Mouse (Mus musculus): ENCODE measurements around the gene Tsc2. TPM values are rescaled to one million over a fixed set of nuclear protein-coding genes. Genes with fewer than 3 reads are reported as not detected.

Tsc2 gene
- polyA plus RNA-seq, 1 experiment from 2014 or later: 18.6 TPM

GRCm38 (mm10) chr17:24565092-24565491 lies 67.3 kb downstream of the Tsc2 start:
- ATAC-seq (ENCODE audit: low read depth) (no peak), DNase-seq (no peak)
- Histone ChIP-seq H3K9me3 (replicated peaks) (no peaks in the 10 kb centered on the region), H3K9ac (no peak overlapping the region), H3K4me1 (replicated peaks) (peaks cover 24% of the 10 kb centered on the region), H3K4me3 (replicated peaks) (no peak overlapping the region), H3K36me3 (peaks cover 19% of the 10 kb centered on the region), H3K4me2 (no peak overlapping the region), H3K27ac (no peak overlapping the region), H3K27me3 (no peaks in the 10 kb centered on the region)
- WGBS (ENCODE audit: insufficient replicate concordance): 70% methylated on average over 3 of the region's 3 CpGs

GRCm38 (mm10) chr17:24564422-24564821 lies 68.0 kb downstream of the Tsc2 start:
- H3K4me2 ChIP-seq: no peak overlapping the region
- no peak overlapping the region for H3K27ac ChIP-seq
- no peaks in the 10 kb centered on the region for H3K27me3 ChIP-seq
- peaks cover 26% of the 10 kb centered on the region for H3K4me1 ChIP-seq (replicated peaks)
- H3K36me3 ChIP-seq: peaks cover 12% of the 10 kb centered on the region
- no peak overlapping the region for H3K9ac ChIP-seq
- ATAC-seq (ENCODE audit: low read depth) (no peak), DNase-seq (no peak)
- WGBS (ENCODE audit: insufficient replicate concordance): 66% methylated on average over 4 of the region's 4 CpGs
- no peaks in the 10 kb centered on the region for H3K9me3 ChIP-seq (replicated peaks)
- no peak overlapping the region for H3K4me3 ChIP-seq (replicated peaks)

GRCm38 (mm10) chr17:24563638-24564037 lies 68.8 kb downstream of the Tsc2 start:
- WGBS (ENCODE audit: insufficient replicate concordance): 47% methylated on average over 5 of the region's 5 CpGs
- Histone ChIP-seq H3K27me3 (no peaks in the 10 kb centered on the region), H3K4me3 (replicated peaks) (no peak overlapping the region), H3K9ac (no peak overlapping the region), H3K36me3 (peaks cover 7% of the 10 kb centered on the region; the same call in 1 of the 2 replicates), H3K27ac (no peak overlapping the region), H3K4me1 (replicated peaks) (peaks cover 34% of the 10 kb centered on the region), H3K4me2 (no peak overlapping the region), H3K9me3 (replicated peaks) (no peaks in the 10 kb centered on the region)
- no peak for ATAC-seq (ENCODE audit: low read depth)
- no peak for DNase-seq

- peaks cover 37% of the 10 kb centered on the region for H3K4me1 ChIP-seq (replicated peaks)
- no peaks in the 10 kb centered on the region for H3K27me3 ChIP-seq
- H3K4me3 ChIP-seq (replicated peaks): no peak overlapping the region
- H3K4me2 ChIP-seq: no peak overlapping the region
- DNase-seq: no peak
- no peak for ATAC-seq (ENCODE audit: low read depth)
- H3K9ac ChIP-seq: no peak overlapping the region
- H3K9me3 ChIP-seq (replicated peaks): no peaks in the 10 kb centered on the region
- peaks cover 4% of the 10 kb centered on the region; the same call in 1 of the 2 replicates for H3K36me3 ChIP-seq
- no peak overlapping the region for H3K27ac ChIP-seq
- 66% methylated on average over 2 of the region's 2 CpGs for WGBS (ENCODE audit: insufficient replicate concordance)
These were observed 70.8 kb downstream of the Tsc2 start for GRCm38 (mm10) chr17:24561592-24561991.

- H3K4me1 ChIP-seq (replicated peaks): peaks cover 38% of the 10 kb centered on the region
- no peaks in the 10 kb centered on the region for H3K9me3 ChIP-seq (replicated peaks)
- WGBS (ENCODE audit: insufficient replicate concordance): 71% methylated on average over 5 of the region's 5 CpGs
- no peak overlapping the region; the same call in 1 of the 2 replicates for H3K27ac ChIP-seq
- ATAC-seq (ENCODE audit: low read depth) (no peak), DNase-seq (no peak)
- no peak overlapping the region for H3K4me3 ChIP-seq (replicated peaks)
- peaks cover 4% of the 10 kb centered on the region; the same call in 1 of the 2 replicates for H3K36me3 ChIP-seq
- no peak overlapping the region for H3K4me2 ChIP-seq
- no peak overlapping the region for H3K9ac ChIP-seq
- H3K27me3 ChIP-seq: no peaks in the 10 kb centered on the region
These were observed 72.0 kb downstream of the Tsc2 start for GRCm38 (mm10) chr17:24560301-24561028.

- no peaks in the 10 kb centered on the region for H3K9me3 ChIP-seq (replicated peaks)
- H3K4me3 ChIP-seq (replicated peaks): no peak overlapping the region
- ATAC-seq (ENCODE audit: low read depth) (peak; percentile 43; the same call in 1 of the 2 replicates), DNase-seq (no peak)
- H3K9ac ChIP-seq: no peak overlapping the region
- no peak overlapping the region for H3K4me2 ChIP-seq
- H3K27ac ChIP-seq: peak overlapping the region; percentile 56
- H3K4me1 ChIP-seq (replicated peaks): peaks cover 38% of the 10 kb centered on the region
- H3K36me3 ChIP-seq: no peaks in the 10 kb centered on the region
- 62% methylated on average over 3 of the region's 3 CpGs for WGBS (ENCODE audit: insufficient replicate concordance)
- H3K27me3 ChIP-seq: no peaks in the 10 kb centered on the region
These were observed 73.3 kb downstream of the Tsc2 start for GRCm38 (mm10) chr17:24559146-24559545.

- no peak overlapping the region for H3K4me3 ChIP-seq (replicated peaks)
- DNase-seq: no peak
- no peaks in the 10 kb centered on the region for H3K9me3 ChIP-seq (replicated peaks)
- H3K27me3 ChIP-seq: no peaks in the 10 kb centered on the region
- H3K4me2 ChIP-seq: no peak overlapping the region
- H3K4me1 ChIP-seq (replicated peaks): peaks cover 37% of the 10 kb centered on the region
- no peaks in the 10 kb centered on the region for H3K36me3 ChIP-seq
- H3K9ac ChIP-seq: no peak overlapping the region
- peak overlapping the region; percentile 56 for H3K27ac ChIP-seq
- peak; percentile 18; the same call in 1 of the 2 replicates for ATAC-seq (ENCODE audit: low read depth)
- WGBS (ENCODE audit: insufficient replicate concordance): 65% methylated on average over 4 of the region's 4 CpGs
These were observed 73.8 kb downstream of the Tsc2 start for GRCm38 (mm10) chr17:24558600-24559099.

- Histone ChIP-seq H3K4me3 (replicated peaks) (no peak overlapping the region), H3K4me1 (replicated peaks) (peaks cover 37% of the 10 kb centered on the region), H3K27ac (no peak overlapping the region), H3K36me3 (no peaks in the 10 kb centered on the region), H3K9me3 (replicated peaks) (no peaks in the 10 kb centered on the region), H3K4me2 (no peak overlapping the region), H3K27me3 (no peaks in the 10 kb centered on the region), H3K9ac (no peak overlapping the region)
- WGBS (ENCODE audit: insufficient replicate concordance): 86% methylated on average over 7 of the region's 7 CpGs
- no peak for DNase-seq
- ATAC-seq (ENCODE audit: low read depth): no peak
These were observed 75.3 kb downstream of the Tsc2 start for GRCm38 (mm10) chr17:24557091-24557490.

GRCm38 (mm10) chr17:24551050-24551444 lies 81.4 kb downstream of the Tsc2 start:
- Histone ChIP-seq H3K9ac (peak overlapping the region; percentile 92), H3K27ac (0 out of 2 replicates have a peak overlapping the region, but pooled peaks have one; percentile 94), H3K4me1 (replicated peaks) (peaks cover 42% of the 10 kb centered on the region), H3K36me3 (no peaks in the 10 kb centered on the region), H3K4me3 (replicated peaks) (peak overlapping the region; percentile 89), H3K27me3 (no peaks in the 10 kb centered on the region), H3K9me3 (replicated peaks) (no peaks in the 10 kb centered on the region), H3K4me2 (peak overlapping the region; percentile 100)
- WGBS (ENCODE audit: insufficient replicate concordance): 61% methylated on average over 3 of the region's 3 CpGs
- ATAC-seq (ENCODE audit: low read depth) (no peak), DNase-seq (no peak)

GRCm38 (mm10) chr17:24550416-24551049 lies 81.9 kb downstream of the Tsc2 start:
- no peaks in the 10 kb centered on the region for H3K36me3 ChIP-seq
- peak; percentile 71 for ATAC-seq (ENCODE audit: low read depth)
- peaks cover 41% of the 10 kb centered on the region for H3K4me1 ChIP-seq (replicated peaks)
- H3K4me3 ChIP-seq (replicated peaks): peak overlapping the region; percentile 89
- no peaks in the 10 kb centered on the region for H3K9me3 ChIP-seq (replicated peaks)
- H3K9ac ChIP-seq: peak overlapping the region; percentile 92
- H3K27me3 ChIP-seq: no peaks in the 10 kb centered on the region
- WGBS (ENCODE audit: insufficient replicate concordance): 3% methylated on average over 44 of the region's 44 CpGs
- H3K4me2 ChIP-seq: peak overlapping the region; percentile 100
- H3K27ac ChIP-seq: peak overlapping the region; percentile 94
- DNase-seq: peak; percentile 75

GRCm38 (mm10) chr17:24549618-24550415 lies 82.6 kb downstream of the Tsc2 start, which contains the start of gene Pkd1:
Gene Pkd1 (plus strand): TSS chr17:24549834.
- Histone ChIP-seq H3K9ac (peak within 1 kb of the TSS; percentile 92), H3K4me2 (peak within 1 kb of the TSS; percentile 100), H3K27me3 (peaks cover 2% of the 10 kb centered on the region; the same call in 1 of the 2 replicates), H3K9me3 (replicated peaks) (no peaks in the 10 kb centered on the region), H3K36me3 (no peaks in the 10 kb centered on the region), H3K4me3 (replicated peaks) (peak within 1 kb of the TSS; percentile 89), H3K27ac (peak within 1 kb of the TSS; percentile 94), H3K4me1 (replicated peaks) (peaks cover 41% of the 10 kb centered on the region)
- DNase-seq (peak; percentile 100), ATAC-seq (ENCODE audit: low read depth) (peak; percentile 89)
- WGBS (ENCODE audit: insufficient replicate concordance): under 1% methylated on average over 71 of the region's 72 CpGs

All from liver, embryonic 13.5 days (tissue).